Mouse (Mus musculus) frontal cortex, postnatal 10 days (tissue): ENCODE results near the gene Rin3.

Source experiments
- DNase-seq, 2 experiments: peaks; one replicate each; pipeline ENCODE4 v3.0.0; 2022; ENCODE audit warnings: low spot score in 2 of 2, mixed read lengths in 1 of 2

The Rin3 gene

DNA sequence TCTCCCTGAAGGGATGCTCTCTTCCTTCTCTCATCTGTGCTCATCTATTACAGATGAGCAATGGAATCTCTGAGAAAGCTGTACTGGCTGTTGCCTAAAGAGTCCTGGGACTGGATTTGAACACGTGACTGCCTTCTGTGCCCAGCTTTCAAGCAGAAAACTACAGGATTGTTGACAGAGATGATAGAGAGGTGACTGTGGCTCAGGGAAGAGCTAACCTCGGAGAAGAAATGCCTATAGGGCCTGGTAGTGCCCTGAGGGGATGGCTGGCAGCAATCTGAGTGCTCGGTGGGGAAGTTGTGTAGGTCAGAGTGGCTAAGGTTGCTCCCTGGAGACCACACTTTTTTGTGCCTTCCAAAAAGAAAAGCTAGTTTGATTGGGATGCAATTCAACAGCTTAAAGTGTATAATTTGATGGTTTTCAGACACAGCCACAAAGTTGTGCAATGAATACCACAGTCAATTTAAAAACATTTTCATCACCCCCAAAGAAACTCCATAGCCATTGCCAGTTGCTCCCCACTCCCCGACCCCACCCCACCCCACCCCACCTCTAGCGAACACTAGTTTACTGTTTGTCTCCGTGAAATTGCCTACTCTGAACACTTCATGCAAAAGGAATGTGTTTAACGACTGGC lies 1.9 kb upstream of the Rin3 start:
- DNase-seq, result no peak

- no peak for DNase-seq
Measured at GRCm38 (mm10) chr12:102282126-102282525, 722 bp upstream of the Rin3 start.

DNA sequence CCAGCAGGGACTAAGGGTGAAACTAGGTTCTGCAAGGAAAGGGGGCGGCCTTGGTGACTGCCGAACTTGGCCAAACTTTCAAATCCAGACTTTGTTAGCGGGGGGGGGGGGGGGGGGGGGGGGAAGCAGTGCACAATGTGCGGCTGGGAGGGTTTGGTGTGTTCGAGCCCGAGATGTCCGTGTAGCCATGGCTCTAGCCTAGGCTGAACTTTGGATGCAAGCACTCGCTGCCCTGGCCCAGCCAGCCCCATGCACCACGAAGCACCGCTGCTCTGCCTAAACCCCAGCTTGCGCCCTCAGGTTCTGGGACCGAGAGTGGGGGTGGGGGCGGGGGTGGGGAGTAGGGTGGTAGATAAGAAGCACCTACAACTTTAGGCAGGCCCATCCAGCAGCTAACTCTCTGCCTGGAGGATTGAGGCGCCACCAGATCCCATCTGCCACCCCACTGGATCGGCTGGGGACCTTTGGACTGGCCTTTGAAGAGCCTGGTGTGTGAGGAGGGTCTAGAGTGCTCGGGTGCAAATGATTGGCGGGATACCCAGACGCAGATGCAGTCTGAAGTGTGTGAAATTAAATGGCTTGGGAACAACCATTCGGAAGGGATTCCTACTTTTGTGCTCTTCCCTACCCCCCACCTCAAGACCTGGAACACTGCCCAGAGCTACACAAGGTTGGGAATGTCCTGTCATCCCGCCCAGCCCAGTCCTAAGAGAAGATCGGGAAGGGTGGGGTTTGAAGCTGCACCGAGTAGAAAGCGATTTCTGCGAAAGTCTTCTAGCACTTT lies 827 bp downstream of the Rin3 start:
- DNase-seq, result no peak

- DNase-seq, result no peak
Measured at GRCm38 (mm10) chr12:102284267-102284610, 1.4 kb downstream of the Rin3 start.

GRCm38 (mm10) chr12:102284618-102285159 lies 1.8 kb downstream of the Rin3 start:
- no peak for DNase-seq

DNA sequence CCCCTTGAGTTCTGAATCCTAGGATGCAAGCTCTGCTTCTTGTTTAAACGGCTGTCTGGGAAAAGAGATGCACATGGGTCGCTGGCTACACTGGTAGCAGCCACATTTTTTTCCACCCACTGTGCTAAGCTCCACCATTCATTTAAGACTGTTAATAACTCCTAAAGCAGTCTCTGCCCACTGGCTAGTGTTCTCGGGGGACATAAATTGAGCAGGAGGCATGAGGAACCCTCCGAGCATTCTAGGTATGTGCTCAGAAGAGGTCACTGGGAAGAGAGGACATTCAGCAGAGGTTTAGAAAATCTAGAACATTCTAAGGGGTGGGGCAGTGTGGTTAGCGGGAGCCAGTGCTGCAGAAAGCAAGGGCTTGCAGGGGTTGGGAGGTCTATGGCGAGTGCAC lies 2.5 kb downstream of the Rin3 start:
- no peak for DNase-seq

- no peak for DNase-seq
Measured at GRCm38 (mm10) chr12:102285779-102286178, 2.9 kb downstream of the Rin3 start.

DNA sequence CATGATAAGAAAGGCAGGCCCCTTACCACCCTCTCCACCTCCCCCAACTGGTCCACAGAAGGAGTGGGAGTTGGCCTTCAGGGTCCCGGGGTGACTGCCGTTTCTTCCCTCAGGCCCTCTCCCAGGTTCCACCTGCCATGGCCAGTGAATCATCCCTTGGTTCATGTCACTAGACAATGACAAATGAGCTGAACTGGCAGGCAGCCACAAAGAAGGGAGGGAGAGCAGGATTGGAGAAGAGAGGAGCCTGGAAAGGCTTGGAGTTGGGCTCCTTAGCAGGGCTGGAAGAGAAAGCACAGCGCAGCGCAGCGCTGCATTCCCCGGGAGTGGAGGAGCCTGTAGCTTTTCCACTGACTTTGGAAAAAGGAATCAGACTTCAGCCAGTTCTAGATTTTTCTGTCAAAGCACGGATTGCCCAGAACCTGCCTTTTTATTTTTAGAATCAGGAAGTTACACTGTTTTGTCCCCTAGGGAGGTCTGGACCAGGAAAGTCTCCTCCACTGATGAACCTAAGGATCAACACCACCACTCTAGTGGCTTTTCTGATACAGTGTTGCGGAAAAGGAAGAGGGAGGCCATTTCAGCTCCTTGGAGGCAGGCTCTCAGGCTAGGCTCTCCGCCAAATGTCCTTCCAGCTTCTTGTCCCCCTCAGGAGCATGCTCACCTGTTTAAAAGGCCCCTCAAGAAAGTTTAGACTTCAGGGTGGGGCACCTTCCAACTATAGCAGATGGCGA lies 4.0 kb downstream of the Rin3 start:
- no peak for DNase-seq

DNA sequence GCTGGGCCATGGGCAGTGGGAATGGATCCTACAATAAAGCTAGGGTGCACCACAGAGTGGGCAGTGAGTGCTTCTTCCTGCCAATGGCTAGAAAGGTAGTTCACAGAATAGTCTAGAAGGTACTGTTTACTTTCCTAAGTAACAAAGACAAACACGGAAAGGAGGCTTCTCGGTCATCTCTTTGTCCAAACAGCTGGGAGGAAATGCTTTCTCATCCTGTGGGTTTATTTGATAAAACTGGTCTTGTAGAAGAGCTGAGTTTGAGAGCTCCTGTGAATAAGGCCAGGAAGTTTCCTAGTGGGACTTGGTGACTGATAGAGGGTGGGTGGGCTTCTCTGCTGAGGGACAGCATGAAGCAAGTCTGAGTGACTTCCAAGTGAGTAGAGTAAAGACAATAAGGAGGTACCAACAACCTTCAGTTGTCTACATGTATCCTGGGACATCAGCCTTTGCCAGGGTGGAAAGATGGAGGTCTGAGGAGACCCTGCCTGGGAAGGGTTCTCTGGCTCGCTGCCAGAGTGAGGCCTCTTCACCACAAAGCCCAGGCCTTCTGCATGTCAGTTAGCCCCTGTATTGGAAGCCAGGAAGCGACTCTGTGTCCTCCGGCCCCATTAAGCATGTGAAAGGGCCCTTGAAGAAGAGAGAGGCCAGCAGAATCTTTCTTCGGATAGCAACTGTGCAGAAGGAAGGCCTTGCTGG lies 5.2 kb downstream of the Rin3 start:
- no peak for DNase-seq

GRCm38 (mm10) chr12:102288846-102289245 lies 6.0 kb downstream of the Rin3 start:
- no peak for DNase-seq

DNA sequence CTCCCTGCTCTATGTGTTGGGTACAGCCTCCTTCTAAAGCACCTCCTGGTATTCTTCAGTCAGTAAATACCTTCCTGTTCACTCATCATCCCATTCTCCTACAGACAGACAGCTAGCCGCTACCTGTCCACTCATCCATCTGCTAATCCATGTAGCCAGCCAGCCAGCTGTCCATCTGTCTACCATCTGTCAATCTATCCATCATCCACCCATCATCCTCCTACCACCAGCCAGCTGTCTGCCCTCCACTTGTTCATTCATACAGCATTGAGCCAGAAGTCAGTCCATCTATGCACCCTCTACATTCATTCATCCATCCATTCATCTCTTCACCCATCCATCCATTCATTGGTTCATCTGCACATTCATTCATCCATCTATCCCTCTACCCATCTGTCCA lies 6.7 kb downstream of the Rin3 start:
- no peak for DNase-seq

GRCm38 (mm10) chr12:102290662-102291061 lies 7.8 kb downstream of the Rin3 start:
- no peak for DNase-seq

GRCm38 (mm10) chr12:102291686-102292085 lies 8.8 kb downstream of the Rin3 start:
- DNase-seq, result no peak

DNA sequence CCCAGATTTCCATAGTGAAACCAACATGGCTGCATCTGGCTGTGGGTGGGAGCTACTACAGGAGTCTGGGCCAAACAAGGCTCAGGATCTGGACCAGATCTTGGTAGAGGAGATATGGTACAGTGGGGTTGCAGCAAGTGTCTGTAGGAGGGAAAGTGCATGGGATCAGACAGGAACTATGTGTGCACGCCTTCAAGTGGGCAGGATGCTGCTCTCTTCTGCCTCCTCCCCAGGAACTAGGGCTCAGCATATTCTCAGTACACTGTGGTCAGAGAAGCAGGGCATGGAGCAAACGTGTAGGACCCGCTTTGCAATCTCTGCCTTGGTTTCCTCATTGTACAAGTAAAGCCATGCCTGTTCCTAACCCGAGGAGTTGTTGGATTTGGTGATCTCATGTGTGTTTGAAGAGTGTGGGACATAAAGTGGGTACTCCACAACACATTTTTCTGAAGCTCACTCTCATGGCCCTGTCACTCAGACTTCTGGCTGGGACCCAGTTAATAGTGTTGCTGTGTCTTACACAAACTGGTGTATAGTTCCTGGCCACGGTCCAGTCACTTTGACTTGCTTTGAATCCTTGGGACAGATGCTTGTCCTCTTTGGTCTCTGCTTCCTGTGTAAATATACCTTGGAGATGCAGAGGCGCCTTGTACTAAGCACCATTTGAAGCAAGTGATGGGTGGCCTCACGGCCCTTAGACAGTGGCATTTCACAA lies 9.8 kb downstream of the Rin3 start:
- DNase-seq, result no peak

DNA sequence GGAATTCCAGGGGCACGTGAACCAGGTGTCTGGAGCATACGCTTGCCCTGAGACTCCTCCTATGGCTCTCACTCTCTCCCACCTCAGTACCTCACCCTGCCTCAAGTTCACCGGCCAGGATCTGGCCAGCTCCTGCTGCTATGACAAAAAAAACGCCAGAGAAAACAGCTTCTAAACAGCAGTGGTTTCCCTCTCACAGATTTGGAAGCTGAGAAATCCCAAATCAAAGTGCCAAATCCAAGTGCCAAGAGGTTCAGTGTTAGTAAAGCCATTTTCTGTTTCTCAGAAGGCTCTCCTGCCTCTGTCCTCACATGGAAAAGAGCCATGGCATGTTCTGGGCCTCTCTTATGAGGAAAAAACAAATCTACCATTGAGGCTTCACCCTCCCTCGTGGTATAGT lies 11.8 kb downstream of the Rin3 start:
- no peak for DNase-seq

- DNase-seq, result no peak
Measured at GRCm38 (mm10) chr12:102295230-102295629, 12.4 kb downstream of the Rin3 start.

GRCm38 (mm10) chr12:102295662-102296061 lies 12.8 kb downstream of the Rin3 start:
- DNase-seq, result no peak

DNA sequence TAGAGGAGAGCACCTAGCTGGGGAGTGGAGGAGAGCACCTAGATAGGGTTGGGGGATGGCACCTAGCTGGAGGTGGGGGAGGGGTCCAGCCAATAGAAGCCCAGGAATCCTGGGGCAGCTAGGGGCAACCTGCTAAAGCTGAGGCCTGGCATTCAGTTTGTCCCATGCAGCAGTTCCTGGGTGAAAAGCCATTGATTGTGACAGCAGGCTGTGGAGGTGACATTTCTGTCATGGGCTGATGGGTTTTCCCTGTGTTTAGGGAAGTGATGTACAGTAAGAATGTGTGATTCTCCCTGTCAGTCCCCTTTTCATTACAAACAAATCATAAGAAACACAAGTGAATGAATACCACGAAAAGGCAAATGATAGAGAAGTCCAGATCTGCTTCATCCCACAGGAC lies 13.5 kb downstream of the Rin3 start:
- no peak for DNase-seq

DNA sequence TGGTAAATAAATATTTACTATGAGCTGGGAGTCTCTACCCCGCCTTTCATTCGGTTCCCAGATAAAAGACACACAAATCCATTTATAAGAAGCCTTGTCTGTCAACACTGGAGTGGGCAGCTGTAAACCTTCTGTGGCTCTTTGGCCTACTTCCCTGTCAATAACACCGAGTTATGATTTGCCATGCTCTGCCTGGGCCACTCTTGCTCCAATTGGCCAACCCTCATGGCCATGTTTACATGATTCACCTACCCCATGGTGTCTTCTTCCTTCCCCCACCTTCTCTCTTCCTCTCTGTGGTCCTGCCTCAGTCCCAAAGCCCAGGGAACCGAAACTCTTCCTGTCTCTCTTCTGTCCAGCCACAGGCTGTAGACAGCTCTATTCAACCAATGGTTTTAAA lies 14.1 kb downstream of the Rin3 start:
- no peak for DNase-seq

- no peak for DNase-seq
Measured at GRCm38 (mm10) chr12:102299209-102299608, 16.4 kb downstream of the Rin3 start.

DNA sequence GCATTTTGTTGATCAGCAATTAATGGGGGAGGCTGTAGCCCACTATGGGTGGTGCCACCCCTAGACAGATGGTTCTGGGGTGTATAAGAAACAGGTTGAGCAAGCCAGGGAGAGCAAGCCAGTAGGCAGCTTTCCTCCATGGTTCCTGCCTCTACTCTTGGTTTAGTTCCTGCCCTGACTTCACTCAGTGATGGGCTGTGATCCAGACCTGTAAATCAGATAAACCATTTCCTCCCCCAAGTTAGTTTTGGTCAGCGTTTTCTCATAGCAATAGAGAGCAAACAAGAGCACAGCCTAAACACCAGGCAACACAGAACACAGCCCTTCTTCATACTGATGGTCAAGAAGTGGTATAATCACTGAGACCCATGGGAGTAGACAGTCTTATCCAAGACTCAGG lies 18.7 kb downstream of the Rin3 start:
- DNase-seq, result no peak
